Mouse (Mus musculus) layer of hippocampus, adult 11-12 months (tissue): Measurements from ENCODE around the gene Creb3l2.
"Not testable (repeated sequence)": the region's sequence is repeated elsewhere in the genome, so short reads cannot be mapped to it uniquely, and the experiment has no call there.

Source experiments
- DNase-seq: peaks from one replicate; pipeline ENCODE4 v3.0.0; 2022; ENCODE audit warnings: low spot score

The Creb3l2 gene

DNA sequence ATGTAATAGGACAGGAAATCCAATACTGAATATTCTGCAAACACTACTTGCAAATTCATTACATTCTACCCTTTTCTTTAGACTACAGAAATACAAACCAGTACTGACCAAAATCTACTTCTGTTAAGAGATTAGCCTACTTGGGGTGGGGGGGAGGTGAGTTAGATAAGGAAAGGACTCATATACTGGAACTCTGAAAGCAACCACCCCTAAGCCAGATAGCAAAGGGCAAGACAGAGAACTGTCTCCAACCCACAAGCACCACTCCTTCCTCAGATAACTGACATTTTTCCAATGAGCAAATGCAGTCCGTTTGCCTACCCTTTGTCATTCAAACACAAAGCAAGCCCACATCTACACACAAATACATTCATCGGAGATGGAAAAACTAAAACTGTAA, 32.1 kb downstream of the Creb3l2 start:
- no peak for DNase-seq

DNA sequence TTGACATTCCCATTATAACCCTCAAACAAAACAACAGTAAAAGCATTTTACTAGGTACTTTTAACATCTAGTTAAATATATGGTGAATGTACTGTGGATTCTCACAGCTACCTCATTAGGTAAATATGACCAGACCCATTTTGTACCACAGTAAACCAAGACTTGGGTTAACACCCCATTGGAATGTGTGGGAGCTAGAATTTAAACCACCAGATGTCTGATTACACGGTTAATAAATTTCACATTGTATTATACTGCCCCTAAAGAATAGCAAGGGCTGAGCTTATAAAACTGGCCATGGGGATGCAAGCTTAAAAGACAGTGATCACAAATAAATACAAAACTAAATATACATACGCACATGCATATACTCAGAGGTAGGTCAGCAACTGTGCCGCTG, 34.1 kb downstream of the Creb3l2 start:
- DNase-seq, result no peak

DNA sequence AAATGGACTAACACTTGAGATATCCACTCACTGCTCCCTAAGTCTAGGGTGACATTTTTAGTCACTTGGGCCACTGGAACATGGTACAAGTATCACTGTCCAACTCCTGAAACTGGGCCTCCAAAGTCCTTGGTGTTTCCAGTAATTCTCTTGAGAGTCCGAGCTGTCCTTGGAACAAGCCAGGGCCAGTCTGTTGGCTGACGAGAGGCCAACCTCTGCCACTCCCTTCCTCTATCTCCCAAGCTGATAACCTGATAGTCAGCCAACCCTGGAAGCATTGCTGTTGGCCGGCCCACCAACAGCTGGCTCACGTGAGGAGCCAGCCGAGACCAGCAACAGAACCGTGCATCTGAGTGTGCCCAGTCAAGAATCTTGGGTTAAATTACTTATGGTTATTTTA, 35.0 kb downstream of the Creb3l2 start:
- DNase-seq, result no peak

DNA sequence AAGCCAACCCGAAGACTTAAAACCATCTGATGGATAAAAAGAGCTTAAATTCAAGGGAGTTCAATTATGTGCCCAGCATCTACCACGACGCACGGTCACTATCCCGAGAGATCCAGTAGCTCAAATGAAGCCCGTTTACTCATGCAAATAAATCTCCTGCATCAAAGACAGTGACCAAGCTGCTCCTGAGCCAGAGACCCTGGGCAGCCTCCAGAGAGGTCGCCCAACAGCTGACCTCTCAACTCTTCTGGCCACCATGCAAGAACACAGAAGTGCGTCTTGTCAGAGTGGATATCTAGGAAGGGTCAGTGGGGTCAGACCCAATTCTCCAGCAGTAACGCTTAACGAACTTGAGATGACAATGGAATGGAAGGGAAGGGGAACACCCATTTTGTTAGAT, 35.9 kb downstream of the Creb3l2 start:
- DNase-seq, result no peak

DNA sequence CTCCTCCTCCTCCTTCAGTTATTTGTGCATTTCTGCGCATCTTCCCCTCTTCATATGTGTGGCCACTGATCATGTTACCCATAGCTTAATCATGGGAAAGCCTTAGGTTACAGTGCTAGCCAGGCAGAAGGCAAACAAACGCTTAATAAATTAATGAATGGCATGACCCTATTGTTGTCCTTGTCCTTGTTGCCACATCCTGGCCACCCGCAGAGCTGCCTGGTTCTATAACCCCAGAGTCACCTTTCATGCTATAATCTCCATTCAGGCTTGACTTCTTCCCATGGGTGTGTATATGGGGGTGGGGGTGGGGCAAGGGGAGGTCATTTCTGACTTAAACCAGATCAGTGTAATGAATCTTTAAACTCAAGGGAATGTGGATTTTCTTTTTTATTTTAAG, 37.6 kb downstream of the Creb3l2 start:
- no peak for DNase-seq

DNA sequence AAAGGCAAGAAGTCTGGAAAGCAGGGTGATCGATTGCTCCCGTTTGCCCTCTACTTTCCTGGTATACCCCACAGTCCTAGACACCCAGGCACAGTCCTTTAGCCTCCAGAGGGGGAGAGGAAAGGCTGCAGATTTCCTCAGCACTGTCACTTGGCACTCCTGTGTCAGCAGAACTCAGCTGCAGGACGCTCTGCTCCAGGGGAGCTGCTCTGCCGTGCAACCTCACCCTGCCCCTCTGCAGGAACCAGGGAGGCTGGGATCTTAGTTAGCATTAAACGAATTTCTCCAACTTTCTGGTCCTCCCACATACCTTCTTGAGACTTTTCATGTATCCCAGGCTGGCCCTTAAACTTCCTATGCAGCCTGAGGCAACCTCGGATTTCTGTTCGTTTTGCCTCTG, 40.0 kb downstream of the Creb3l2 start:
- DNase-seq, result no peak

DNA sequence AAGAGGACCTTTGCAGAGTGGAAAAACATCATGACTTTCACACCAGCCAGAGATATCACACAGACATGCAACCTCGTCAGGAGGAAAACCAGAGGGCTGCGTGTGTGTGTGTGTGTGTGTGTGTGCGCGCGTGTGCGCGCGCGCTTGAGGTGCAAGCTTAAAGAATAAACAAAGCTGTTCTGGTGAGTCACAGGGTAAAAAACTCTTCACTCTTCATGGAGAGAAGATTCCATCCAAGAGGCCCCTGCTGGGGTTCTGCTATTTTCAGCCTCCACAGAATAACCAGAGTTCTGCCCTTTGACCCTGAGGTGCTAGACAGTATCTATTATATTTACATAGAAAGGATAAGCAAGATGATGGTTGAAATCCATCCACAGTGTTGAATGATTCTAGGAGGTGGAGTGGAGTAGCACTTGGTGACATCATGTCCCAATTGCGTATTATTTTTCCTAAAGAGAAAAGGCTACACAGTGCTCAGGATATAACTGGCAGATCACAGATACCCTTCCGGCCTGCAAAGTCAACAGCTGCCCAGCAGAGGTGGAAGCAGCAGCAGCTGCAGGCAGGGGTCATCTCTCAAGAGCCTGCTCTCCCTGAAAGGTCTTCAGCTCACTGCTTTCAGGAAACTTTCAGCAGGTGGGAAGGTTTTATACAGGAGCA, 41.0 kb downstream of the Creb3l2 start:
- DNase-seq, result no peak

DNA sequence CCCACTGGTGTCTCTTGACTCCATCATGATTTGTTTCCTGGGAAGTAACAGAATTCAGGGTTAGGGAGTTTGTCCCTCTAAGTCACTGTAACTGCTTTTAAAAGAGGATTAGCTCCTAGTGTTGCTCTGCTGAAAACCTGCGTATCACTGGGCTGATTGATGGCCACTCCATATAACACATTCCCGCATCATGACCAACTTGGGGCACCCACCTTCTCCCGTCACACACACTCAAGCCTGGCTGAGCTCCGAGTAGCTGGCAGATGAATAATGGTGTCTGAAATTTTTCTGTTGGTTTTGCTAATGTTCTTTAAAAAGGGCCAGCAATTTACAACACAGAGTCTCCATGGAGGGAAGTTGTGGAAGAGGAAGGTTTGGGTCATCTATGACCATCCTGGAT, 41.8 kb downstream of the Creb3l2 start:
- DNase-seq, result no peak

DNA sequence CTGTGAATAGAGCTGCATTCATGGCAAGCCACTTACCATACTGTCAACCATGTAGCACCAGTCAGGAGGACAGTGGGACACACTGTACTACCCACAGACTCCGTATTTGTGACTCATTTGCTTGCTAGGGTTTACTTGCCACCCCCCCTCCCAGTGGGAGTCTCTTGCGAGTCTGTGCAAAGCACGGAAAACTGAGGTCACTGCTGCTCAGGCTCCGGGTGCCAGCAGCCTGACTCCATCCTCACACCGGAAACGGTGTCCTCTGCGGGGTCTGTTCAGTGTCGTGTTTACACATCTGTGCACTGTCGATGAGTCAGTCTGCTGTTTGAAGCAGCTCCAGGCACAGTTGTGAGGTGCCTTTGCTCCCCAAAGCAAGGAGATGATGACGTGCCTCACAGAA, 43.0 kb downstream of the Creb3l2 start:
- DNase-seq, result no peak

DNA sequence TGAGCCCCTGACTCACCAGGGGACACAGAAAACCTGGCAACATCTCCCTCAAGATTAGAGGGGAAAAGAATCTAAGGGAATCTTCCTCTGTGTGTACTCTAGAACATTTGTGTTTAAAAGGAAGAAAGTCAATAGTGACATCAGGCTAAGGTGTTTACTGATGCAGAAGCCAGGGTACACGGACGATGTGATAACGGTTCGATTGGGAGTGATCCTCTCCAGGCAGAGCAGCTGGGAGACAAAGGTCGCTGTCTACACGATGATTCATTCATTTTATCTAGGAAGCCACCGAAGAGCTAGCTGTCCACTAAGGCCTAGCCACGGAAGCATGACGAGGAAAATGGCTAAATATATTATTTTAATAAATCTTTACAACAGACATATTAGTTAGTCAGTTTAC, 44.0 kb downstream of the Creb3l2 start:
- DNase-seq, result no peak

DNA sequence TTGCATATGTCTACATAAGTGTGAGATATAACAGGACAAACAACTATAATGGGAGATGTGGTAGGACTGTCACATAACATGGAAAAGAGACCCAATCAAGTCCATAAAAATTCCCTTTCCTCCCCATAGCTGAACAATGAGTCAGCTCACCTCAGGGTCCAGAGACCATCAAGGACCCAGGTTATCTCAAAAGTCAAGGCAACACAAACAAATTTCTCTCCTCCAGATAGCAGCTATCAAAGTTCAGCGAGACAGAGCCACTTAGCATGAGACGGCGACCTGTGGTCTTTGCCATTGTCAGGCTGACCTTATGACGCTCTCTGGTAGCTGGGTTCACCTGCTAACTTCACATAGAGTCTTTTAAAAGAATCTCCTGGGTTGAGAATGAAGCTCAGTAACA, 44.7 kb downstream of the Creb3l2 start:
- DNase-seq, result no peak

DNA sequence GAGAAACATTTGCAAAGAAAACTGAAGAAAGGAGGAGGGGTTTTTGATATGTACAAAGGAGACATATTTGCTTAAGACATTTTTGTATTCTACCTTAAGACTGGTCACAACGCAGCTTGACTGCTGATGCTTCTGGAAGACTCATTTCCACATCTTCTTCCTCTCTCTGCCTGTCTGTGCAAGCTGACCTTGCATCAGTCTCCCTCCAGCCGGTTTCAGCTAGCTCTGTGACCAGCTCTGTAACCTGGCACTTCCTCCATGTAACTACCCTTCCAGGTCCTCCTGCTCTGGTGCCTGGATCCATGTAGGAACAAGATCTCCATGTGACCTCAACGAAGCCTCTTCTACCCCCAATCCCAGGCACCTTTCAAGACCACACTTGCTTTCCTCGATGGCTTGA, 45.8 kb downstream of the Creb3l2 start:
- DNase-seq, result no peak

DNA sequence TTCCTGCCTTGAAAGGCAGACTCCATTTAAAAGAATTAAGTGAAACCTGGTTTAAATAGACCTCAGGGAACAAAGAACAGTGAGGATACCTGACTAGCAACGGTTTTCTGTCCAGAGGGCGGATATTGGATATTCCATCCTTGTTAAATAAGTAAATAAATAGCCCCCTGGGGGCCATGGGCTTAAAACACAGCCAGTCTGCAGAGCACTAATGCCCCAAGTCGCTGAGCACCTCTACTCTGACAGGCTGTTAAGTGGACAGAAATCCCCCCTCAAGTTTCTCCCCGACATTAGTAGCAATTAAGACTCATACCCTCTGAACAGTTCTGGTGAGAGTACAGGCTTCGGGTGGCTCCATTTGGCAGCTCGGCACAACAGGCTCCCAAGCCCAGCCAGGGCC, 48.7 kb downstream of the Creb3l2 start:
- no peak for DNase-seq

DNA sequence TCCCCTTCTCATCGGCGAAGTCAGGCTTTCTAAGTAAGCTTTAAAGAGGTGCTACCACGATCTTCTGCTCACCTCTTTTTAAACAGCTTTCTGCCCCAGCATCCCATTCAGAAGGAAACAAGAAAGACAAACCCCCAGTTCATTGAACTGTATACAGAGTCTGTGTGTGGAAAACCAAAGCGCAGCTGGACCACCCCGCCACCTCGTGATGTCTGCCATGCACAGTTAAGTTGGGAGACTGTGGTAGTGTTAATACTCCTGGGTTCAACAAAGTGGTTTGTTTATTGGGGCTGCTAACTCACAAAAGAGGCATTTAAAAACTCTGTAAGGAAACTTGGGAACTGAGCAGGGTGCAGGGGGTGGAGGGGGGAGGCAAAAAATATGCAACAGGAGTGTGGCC, 49.7 kb downstream of the Creb3l2 start:
- no peak for DNase-seq

DNA sequence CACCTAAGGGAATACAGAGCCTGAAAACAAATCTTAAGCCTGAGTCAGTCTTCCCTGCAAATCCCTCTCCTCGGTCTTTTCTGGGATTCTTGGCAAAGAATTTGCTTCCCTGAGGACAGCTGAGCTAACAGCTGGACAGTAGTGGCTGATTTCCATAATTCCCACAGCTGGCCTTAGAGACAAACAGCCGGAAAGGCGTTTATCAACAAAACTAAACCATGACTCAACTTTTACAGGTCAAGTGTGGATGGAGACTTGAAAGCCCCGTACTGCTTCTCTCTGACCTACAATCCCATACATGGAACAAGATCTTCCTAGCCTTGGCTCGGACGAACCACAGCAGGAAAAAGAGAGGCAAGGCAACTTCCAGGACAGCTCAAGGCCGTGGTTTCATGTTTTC, 50.6 kb downstream of the Creb3l2 start:
- DNase-seq, result no peak

DNA sequence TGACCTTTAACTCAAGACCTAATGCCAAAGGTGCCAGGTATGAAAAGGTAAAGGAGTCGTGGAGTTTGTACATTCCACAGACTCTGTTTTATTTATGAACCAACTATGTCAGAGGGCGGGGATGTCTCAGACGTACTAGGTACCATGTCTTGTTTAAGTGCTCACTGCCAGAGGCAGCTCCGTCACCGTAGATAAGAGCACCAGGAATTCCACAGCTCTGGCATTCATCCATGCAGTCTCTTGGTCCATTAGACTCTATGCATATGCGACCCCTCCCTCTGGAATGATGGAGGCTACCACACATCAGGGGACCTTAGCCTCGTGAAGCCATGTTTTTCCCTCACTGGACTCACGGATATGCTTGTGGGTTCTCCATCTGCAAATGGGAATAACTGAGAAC, 53.0 kb downstream of the Creb3l2 start:
- no peak for DNase-seq

DNA sequence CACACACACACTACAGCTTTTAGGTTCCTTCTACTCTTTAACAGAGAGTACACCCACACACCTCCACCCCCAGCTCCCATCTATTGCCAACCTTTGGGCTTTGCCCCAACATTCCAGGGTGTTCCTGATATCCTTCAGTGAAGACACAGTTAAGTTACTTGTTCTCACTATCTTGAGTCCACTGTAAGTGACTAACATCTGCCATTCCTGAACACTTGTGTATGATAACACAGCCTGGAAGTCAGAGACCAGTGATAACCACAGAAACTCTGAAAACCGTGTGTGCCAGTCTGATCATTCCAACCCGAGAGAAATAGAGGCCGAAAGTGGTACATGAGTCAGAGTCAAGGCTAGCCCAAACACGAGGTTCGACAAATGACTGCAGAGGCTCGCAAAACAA, 53.4 kb downstream of the Creb3l2 start:
- no peak for DNase-seq

DNA sequence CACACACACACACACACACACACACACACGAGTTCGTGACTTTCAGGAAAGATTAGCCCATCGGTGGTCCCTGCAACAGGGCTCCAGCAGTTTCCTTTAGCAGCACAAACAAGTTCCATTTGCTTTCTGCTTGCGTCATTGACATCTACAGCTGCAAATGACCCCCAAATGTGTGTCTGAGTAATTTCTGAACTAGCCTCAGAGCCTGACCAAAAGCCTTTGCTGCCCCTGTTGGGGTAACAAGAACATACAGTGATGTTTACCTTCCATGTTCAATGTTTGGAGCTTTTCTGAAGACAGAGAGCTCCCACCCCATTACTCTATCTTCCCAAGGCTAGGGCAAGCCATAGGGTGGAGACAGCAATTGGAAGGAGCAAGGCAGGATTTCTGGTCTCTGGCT, 54.7 kb downstream of the Creb3l2 start:
- no peak for DNase-seq

DNA sequence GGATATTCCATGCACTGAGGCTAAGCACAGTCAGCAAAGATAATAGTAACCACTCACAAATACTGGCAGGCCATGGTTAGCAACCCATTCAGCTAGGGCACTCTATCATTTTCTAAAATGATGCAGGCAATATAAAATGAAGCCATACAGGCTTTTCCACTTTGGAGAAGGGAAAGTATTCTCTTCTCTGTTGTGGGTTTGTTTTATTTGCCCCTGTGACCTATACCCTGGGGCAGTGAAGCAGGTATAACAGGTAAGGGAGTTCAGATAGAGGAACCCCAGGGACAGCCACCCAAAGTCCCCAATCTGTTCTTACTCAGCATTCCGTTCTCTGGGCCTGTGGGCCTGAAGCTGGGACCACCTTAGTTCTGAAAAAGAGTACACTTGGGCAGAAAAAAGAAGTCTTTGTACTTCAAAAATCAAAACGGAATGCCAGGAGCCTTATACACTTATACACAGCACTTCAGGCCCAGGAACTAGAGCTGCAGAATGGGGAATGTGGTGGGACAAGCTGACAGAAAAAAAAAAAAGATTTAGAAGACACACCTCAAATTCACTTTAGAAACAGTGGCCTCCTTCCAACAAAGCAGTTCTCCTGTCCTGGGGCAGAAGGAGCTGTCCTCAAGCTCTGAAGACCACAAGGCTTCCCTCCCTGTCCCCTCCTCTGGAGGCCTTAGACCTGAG, 56.2 kb downstream of the Creb3l2 start:
- DNase-seq, result no peak

DNA sequence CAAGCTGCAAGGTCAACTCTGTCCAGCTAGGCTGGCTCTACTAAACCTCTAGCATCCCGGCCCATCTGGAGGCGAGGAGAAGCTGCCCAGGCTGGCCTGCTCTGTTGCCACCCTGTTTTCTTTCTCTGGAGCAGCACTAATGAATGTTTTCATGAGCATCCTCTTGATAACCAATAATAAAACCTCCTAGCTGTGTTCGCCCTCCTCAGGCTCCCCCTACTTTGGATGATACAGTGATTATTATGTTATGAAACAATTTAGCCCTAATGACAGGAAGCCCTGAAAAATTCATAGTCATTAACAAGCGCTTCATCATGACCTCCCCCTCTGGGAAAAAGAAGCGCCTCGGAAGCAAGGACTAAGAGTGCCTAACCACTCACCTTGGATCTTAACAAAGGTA, 59.2 kb downstream of the Creb3l2 start:
- no peak for DNase-seq

DNA sequence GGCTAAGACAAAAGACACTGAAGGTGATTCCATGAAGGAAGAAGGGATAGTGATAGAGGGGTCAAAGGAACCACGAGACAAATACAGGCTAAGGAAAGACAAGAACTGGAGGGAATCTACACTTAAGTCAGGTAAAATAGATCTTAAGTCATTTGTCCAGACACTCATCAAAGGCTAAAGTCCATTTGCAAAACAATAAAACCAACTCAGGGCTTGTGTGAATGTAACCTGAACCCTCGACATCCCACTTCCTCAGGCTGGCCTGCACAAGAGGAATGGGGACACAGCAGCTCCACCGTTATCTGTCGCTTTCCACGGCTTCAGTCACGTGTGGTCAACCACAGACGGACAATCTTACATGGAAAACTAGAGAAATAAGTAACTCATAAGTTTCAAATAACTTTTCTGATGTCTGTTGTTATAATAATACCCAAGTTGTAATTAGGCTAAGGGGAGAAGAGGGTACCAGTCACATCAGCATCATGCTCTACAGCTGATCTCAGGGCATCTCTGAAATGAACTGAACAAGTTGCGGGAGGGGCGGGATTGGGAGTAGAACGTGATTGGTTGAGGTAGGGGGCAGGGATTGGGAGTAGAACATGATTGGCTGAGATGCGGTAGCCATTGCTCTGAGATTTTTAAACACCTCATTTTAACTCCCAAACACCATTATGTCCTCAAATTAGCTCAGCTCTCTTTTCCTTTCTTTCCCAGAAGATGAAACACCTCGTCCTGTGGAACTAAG, 63.9 kb downstream of the Creb3l2 start:
- no peak for DNase-seq

DNA sequence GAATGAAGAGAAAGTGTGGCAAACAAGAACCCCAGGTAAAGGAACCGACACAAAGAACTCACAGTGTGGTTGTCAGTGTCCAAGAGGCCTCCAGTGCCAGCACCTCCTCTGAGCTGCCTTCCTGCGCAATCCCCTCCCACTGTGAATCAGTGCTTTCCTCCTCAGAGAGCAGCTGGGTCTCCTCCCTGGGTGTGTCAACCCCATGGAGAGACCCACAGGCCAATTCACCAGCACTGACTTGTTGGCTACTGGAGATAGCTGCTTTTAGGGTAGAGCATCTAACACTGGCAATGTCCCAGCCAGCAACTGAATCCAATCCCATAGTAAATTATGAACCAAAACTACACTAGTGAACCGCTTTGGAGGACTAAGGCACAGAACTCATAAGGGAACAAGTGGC, 64.6 kb downstream of the Creb3l2 start:
- not testable (repeated sequence) for DNase-seq

DNA sequence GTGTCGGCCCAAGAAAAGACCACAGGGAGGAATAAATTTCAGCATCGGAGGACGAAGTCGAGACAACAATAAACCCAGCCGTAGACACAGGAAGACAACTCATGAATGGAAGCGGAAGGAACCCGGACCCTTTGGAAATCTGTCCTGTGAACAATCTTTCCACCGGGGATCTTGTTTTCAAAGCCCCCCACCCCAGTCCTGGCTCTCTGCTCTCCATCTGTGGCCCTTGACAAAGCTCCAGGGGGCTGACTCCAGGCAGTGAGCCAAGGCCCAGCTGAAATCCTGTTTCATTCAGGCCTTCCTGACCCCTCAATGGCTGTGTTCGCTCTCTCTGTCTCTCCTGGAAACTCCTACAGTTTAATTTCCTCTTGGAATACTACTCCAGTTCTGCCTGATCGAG, 66.5 kb downstream of the Creb3l2 start:
- no peak for DNase-seq

DNA sequence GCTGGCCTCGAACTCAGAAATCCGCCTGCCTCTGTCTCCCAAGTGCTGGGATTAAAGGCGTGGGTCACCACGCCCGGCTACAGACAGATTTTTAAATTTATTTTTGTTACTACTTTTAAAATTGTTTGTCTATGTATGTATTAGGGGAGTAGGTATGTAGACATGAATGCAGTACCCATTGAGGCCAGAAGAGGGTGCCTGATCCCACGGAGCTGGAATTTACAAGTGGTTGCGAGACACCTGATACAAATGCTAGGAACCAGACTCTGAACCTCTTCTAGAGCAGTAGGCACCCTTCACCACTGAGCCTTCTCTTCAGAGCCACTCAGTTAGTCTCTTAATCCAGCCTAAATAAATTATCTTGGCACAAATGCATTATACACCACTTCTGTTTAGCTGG, 70.6 kb downstream of the Creb3l2 start:
- DNase-seq, result no peak
